10 mouse cellular contexts compared by ENCODE assay signal in genomic region chr1:179261496-179261966, GRCm38 (mm10).
DNase-seq lines count a peak whose midpoint lies in the region; ATAC-seq and TF ChIP-seq lines count a peak whose summit lies in the region.
"Had no signal": no experiment of that assay in that cellular context is flagged by ENCODE, and none has a peak within 500 bp of the region (broad histone marks: within the 10 kb centered on the region; RNA-seq: fewer than 3 reads in every experiment).

No protein-coding gene starts in this region.

- 62% methylated on average over 11 of the region's 11 CpGs for WGBS in forebrain, embryonic 10.5 days
- 53% methylated on average over 11 of the region's 11 CpGs for WGBS in forebrain, embryonic 11.5 days
- WGBS in thymus, adult 2 months: 86% methylated on average over 11 of the region's 11 CpGs
- 63% methylated on average over 11 of the region's 11 CpGs for WGBS in liver, embryonic 11.5 days

- ATAC-seq in forebrain, embryonic 11.5 days (replicated peaks; ENCODE audit: low FRiP score): no peak
- ATAC-seq in liver, embryonic 11.5 days (replicated peaks; ENCODE audit: low FRiP score): no peak

- peak overlapping the region; percentile 8; the same call in 1 of the 2 replicates for H3K27ac ChIP-seq in forebrain, embryonic 10.5 days
- H3K27ac ChIP-seq in forebrain, embryonic 11.5 days (ENCODE audit: low read depth, low read length): no peak overlapping the region
- no peak overlapping the region for H3K27ac ChIP-seq in thymus, adult 2 months (ENCODE audit: control insufficient read depth, insufficient read depth, low read length)
- H3K27ac ChIP-seq in liver, embryonic 11.5 days (ENCODE audit: low read depth, low read length): no peak overlapping the region
- H3K27ac ChIP-seq: macrophage had no signal

- peaks cover 22% of the 10 kb centered on the region for H3K4me1 ChIP-seq in forebrain, embryonic 10.5 days
- 0 out of 2 replicates have a peak, but pooled peaks cover 2% of the 10 kb centered on the region for H3K4me1 ChIP-seq in forebrain, embryonic 11.5 days (replicated peaks; ENCODE audit: control insufficient read depth, insufficient read depth, low read length)
- no peaks in the 10 kb centered on the region for H3K4me1 ChIP-seq in thymus, adult 2 months (replicated peaks; ENCODE audit: control insufficient read depth, insufficient read depth, low read length)
- no peaks in the 10 kb centered on the region for H3K4me1 ChIP-seq in liver, embryonic 11.5 days (replicated peaks; ENCODE audit: control insufficient read depth, insufficient read depth, low read length)

- no peaks in the 10 kb centered on the region for H3K36me3 ChIP-seq in forebrain, embryonic 10.5 days (replicated peaks)
- no peaks in the 10 kb centered on the region for H3K36me3 ChIP-seq in forebrain, embryonic 11.5 days (ENCODE audit: control insufficient read depth, insufficient read depth, low read length)
- no peaks in the 10 kb centered on the region for H3K36me3 ChIP-seq in thymus, adult 2 months (ENCODE audit: control insufficient read depth, insufficient read depth, low read length)
- no peaks in the 10 kb centered on the region for H3K36me3 ChIP-seq in liver, embryonic 11.5 days (ENCODE audit: control insufficient read depth, insufficient read depth, low read length)

- H3K27me3 ChIP-seq in forebrain, embryonic 10.5 days (ENCODE audit: poor library complexity, severe bottlenecking): no peaks in the 10 kb centered on the region
- no peaks in the 10 kb centered on the region for H3K27me3 ChIP-seq in forebrain, embryonic 11.5 days (ENCODE audit: control insufficient read depth, insufficient read depth, low read length)
- H3K27me3 ChIP-seq in thymus, adult 2 months (ENCODE audit: control insufficient read depth, insufficient read depth, low read length): no peaks in the 10 kb centered on the region
- H3K27me3 ChIP-seq in liver, embryonic 11.5 days (replicated peaks; ENCODE audit: control insufficient read depth, insufficient read depth, low read length): no peaks in the 10 kb centered on the region

- intact Hi-C loops in gastrocnemius, postnatal 14 days (cut with DNase I; ENCODE audit: low total_unique reads): no loop called here

- TF ChIP-seq CTCF in thymus, adult 2 months (IDR thresholded peaks at IDR 0.05; ENCODE audit: borderline replicate concordance, control insufficient read depth, extremely low read depth, insufficient read depth, low read length, poor library complexity): no peak

- TF ChIP-seq POLR2A in thymus, adult 2 months (IDR thresholded peaks at IDR 0.05; ENCODE audit: control insufficient read depth, extremely low read depth, insufficient read depth, low read length, poor library complexity): no peak

- H3K9me3 ChIP-seq in forebrain, embryonic 10.5 days: no peaks in the 10 kb centered on the region; the same call in 1 of the 2 replicates
- H3K9me3 ChIP-seq in forebrain, embryonic 11.5 days (ENCODE audit: control insufficient read depth, low read length): no peaks in the 10 kb centered on the region
- H3K9me3 ChIP-seq in liver, embryonic 11.5 days (ENCODE audit: control insufficient read depth, low read length): no peaks in the 10 kb centered on the region

- DNase-seq in forebrain, embryonic 10.5 days (ENCODE audit: extremely low spot score, low spot score): no peak
- no peak for DNase-seq in forebrain, embryonic 11.5 days (ENCODE audit: low spot score)
- DNase-seq in thymus, postnatal 14 days: peak; percentile 11
- no peak for DNase-seq in thymus, adult 2 months
- peak; percentile 13 for DNase-seq in kidney, postnatal 10 days
- peak; percentile 6 for DNase-seq in right cerebral cortex, postnatal 4 days
- DNase-seq in liver, embryonic 11.5 days (ENCODE audit: low spot score): no peak
- DNase-seq in gastrocnemius, postnatal 14 days: no peak
- DNase-seq: B cell, adult 2 months had no signal

- no peak overlapping the region for H3K9ac ChIP-seq in forebrain, embryonic 11.5 days (ENCODE audit: low read length)
- no peak overlapping the region for H3K9ac ChIP-seq in liver, embryonic 11.5 days (ENCODE audit: low read depth, low read length)

- no peak overlapping the region for H3K4me3 ChIP-seq in forebrain, embryonic 10.5 days
- no peak overlapping the region for H3K4me3 ChIP-seq in forebrain, embryonic 11.5 days (ENCODE audit: low read depth, low read length)
- H3K4me3 ChIP-seq in thymus, adult 2 months (ENCODE audit: control insufficient read depth, insufficient read depth, low read length): no peak overlapping the region
- H3K4me3 ChIP-seq in liver, embryonic 11.5 days (ENCODE audit: low read depth, low read length): no peak overlapping the region

- no peak overlapping the region for H3K4me2 ChIP-seq in forebrain, embryonic 11.5 days (ENCODE audit: low read depth, low read length, severe bottlenecking)
- H3K4me2 ChIP-seq in liver, embryonic 11.5 days: no peak overlapping the region

Comparison
In these comparisons a context has a peak if more than half of its experiments do, and no peak if none do; other contexts are left out.
1. DNase-seq: peak in thymus, postnatal 14 days (single experiment), kidney, postnatal 10 days (single experiment) and right cerebral cortex, postnatal 4 days (single experiment); none in forebrain, embryonic 10.5 days (single experiment), forebrain, embryonic 11.5 days (single experiment), thymus, adult 2 months (single experiment), liver, embryonic 11.5 days (single experiment) and gastrocnemius, postnatal 14 days (single experiment).